Mouse (Mus musculus) megakaryocyte, embryonic 14.5 days (primary cell): Measurements from ENCODE around the gene Zfp580. TPM values are rescaled to one million over a fixed set of nuclear protein-coding genes. Genes with fewer than 3 reads are reported as not detected.

Experiments
- H3K27me3 ChIP-seq: replicated peaks from 2 replicates; pipeline ENCODE3; 2012; ENCODE audit warnings: inconsistent platforms
- H3K36me3 ChIP-seq: replicated peaks from 2 replicates; pipeline ENCODE3; 2012; ENCODE audit warnings: low read length, inconsistent platforms, mixed read lengths
- H3K4me1 ChIP-seq: 2 replicates; pipeline ENCODE4 v1.6.1; 2012; ENCODE audit warnings: inconsistent platforms
- H3K4me3 ChIP-seq: replicated peaks from 2 replicates; pipeline ENCODE3; 2012; ENCODE audit warnings: moderate library complexity, mild to moderate bottlenecking, inconsistent platforms
- H3K9me3 ChIP-seq: 2 replicates; pipeline ENCODE4 v1.6.1; 2012; ENCODE audit warnings: inconsistent platforms
- FLI1 ChIP-seq: IDR thresholded peaks from 2 replicates; pipeline ENCODE4 v1.6.1; 2012; ENCODE audit warnings: low read length, inconsistent platforms, mixed read lengths
- GATA1 ChIP-seq: IDR thresholded peaks from 3 replicates; pipeline ENCODE4 v1.6.1; 2012; ENCODE audit warnings: mixed read lengths, low read length, inconsistent platforms, borderline replicate concordance
- polyA plus RNA-seq: library from polyadenylated mRNA; stranded (reverse); fragments of >175 nt; gene quantifications from 2 replicates; pipeline ENCODE4 v1.2.3, GENCODE M21; 2012; ENCODE audit warnings: low replicate concordance; ENCODE audit not compliant: insufficient read depth

The Zfp580 gene
- polyA plus RNA-seq, 1 experiment = 58.5 TPM

DNA sequence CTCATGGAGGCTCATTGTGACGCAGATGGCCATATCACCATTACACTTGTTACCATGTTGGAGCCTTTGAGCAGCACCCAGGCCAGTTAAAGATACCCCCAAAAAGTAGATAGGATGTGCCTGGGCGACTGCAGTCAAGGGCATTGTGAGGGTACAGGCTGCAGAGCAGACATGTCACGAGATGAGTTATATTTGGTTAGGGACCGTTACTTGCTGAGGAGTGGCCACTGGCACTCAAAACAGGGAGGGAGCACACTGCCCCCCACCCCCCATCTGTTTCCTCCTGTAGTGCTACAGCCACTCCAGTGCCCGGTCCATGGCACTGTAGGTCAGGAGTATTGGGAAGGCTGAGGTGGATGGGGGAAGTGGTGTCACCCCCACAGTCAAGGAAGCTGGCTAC lies 47.4 kb downstream of the Zfp580 start:
- peaks cover 58% of the 10 kb centered on the region for H3K36me3 ChIP-seq
- H3K4me3 ChIP-seq = no peak overlapping the region
- peaks cover 29% of the 10 kb centered on the region for H3K4me1 ChIP-seq
- peaks cover 5% of the 10 kb centered on the region for H3K9me3 ChIP-seq
- H3K27me3 ChIP-seq = peaks cover 12% of the 10 kb centered on the region
- TF ChIP-seq GATA1 = no peak
- no peak for TF ChIP-seq FLI1

DNA sequence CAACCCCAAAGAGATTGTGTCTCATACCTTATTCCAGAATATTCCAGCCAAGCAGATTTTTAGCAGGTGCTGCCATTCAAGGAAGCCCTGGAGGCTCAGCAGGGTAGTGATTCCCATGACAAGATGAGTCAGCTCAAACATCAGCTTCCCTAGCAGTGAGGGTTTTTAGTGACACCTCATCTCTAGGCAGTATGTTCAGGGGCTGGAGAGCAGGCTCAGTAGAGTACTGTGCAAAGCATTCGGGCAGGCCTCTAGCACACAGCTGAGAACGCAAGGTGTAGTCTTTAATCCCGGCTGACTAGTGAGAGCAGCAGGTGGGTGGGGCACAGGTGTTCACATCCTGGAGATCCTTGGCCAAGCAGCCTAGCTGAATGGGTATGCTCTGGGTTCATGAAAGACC lies 48.5 kb downstream of the Zfp580 start:
- Histone ChIP-seq H3K4me1 (peaks cover 29% of the 10 kb centered on the region), H3K4me3 (no peak overlapping the region), H3K36me3 (peaks cover 47% of the 10 kb centered on the region), H3K27me3 (peaks cover 20% of the 10 kb centered on the region), H3K9me3 (peaks cover 9% of the 10 kb centered on the region)
- TF ChIP-seq FLI1 (no peak), GATA1 (no peak)

DNA sequence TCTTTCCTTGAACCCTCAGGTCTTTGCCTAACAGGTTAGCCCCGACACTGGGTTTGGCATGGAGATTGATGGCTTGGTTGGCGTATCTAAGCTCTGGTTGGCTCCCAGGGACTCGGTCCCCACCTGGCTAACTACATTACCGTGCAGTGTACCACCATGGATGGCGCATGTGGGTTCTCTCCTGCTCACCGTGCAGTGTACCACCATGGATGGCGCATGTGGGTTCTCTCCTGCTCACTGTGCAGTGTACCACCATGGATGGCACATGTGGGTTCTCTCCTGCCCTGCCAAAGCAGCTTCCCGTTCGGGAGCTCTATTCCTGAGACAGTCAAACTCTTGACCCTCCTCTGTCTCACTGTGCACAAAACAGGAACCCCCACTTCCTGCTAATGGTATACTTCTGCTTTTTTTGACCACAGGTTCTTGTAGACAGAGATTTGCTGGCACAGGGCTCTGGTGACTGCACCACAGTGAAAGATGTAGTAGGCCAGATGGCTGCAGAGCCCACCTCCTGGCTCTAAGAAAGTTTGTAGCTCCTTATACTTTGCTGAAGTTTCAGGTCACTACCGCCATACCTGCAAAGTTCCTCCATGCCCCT lies 49.8 kb downstream of the Zfp580 start:
- peaks cover 9% of the 10 kb centered on the region for H3K9me3 ChIP-seq
- H3K4me3 ChIP-seq = peak overlapping the region; percentile 79
- H3K27me3 ChIP-seq = peaks cover 31% of the 10 kb centered on the region
- TF ChIP-seq GATA1 (no peak), FLI1 (no peak)
- peaks cover 29% of the 10 kb centered on the region for H3K4me1 ChIP-seq
- H3K36me3 ChIP-seq = peaks cover 34% of the 10 kb centered on the region

DNA sequence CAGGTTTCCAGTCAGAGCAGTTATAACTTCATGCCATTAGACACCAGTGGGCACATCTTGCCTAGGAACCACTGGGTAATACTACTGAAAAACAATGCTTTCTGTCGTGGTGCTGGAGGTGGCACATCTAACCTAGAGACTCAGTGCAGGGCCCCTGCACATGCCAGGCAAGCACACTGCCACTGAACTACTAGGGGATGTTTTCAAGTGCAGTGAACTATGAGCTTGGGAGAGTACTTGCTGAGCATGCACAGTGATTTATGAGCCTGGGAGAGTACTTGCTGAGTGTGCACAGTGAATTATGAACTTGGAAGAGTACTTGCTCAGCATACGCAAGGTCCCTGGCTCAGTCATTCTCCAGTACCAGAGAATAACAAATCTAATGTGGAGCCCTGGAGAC lies 51.2 kb downstream of the Zfp580 start:
- Histone ChIP-seq H3K9me3 (peaks cover 9% of the 10 kb centered on the region), H3K27me3 (peaks cover 31% of the 10 kb centered on the region), H3K4me3 (no peak overlapping the region), H3K36me3 (peaks cover 20% of the 10 kb centered on the region), H3K4me1 (peaks cover 29% of the 10 kb centered on the region)
- no peak for TF ChIP-seq FLI1
- TF ChIP-seq GATA1 = no peak

Other genes starting within 250 kb of the Zfp580 start
- gene Ube2s, start 238.9 kb upstream of the Zfp580 start, polyA plus RNA-seq = 217 and 258 TPM in 2 replicates
- 0.07 TPM in 1 of 2 replicates, not detected in the other for gene Shisa7, start 206.8 kb upstream of the Zfp580 start, polyA plus RNA-seq
- 4.3 and 6.1 TPM in 2 replicates for gene Isoc2b, start 181.3 kb upstream of the Zfp580 start, polyA plus RNA-seq
- 7.2 and 17.1 TPM in 2 replicates for gene Isoc2a, start 174.4 kb upstream of the Zfp580 start, polyA plus RNA-seq
- gene Gm36210, start 145.0 kb upstream of the Zfp580 start, polyA plus RNA-seq = not detected in 2 replicates
- 33.6 and 53.4 TPM in 2 replicates for gene Zfp628, start 136.3 kb upstream of the Zfp580 start, polyA plus RNA-seq
- gene Nat14, start 129.5 kb upstream of the Zfp580 start, polyA plus RNA-seq = 0.51 TPM in 1 of 2 replicates, not detected in the other
- gene Ssc5d, start 125.8 kb upstream of the Zfp580 start, polyA plus RNA-seq = 0.09 and 1.5 TPM in 2 replicates
- 1.3 TPM in 1 of 2 replicates, not detected in the other for gene Sbk2, start 87.1 kb upstream of the Zfp580 start, polyA plus RNA-seq
- 0.06 TPM in 1 of 2 replicates, not detected in the other for gene Sbk3, start 80.4 kb upstream of the Zfp580 start, polyA plus RNA-seq
- gene Zfp579, start 55.4 kb upstream of the Zfp580 start, polyA plus RNA-seq = 48.1 and 103 TPM in 2 replicates
- 68.6 and 88.3 TPM in 2 replicates for gene Zfp524, start 37.1 kb upstream of the Zfp580 start, polyA plus RNA-seq
- 17.2 and 28.0 TPM in 2 replicates for gene Fiz1, start 36.8 kb upstream of the Zfp580 start, polyA plus RNA-seq
- not detected in 2 replicates for gene Gm44973, start 36.0 kb upstream of the Zfp580 start, polyA plus RNA-seq
- 30.6 and 81.9 TPM in 2 replicates for gene Zfp865, start 31.2 kb upstream of the Zfp580 start, polyA plus RNA-seq
- gene Ccdc106, start 31.0 kb upstream of the Zfp580 start, polyA plus RNA-seq = 7.3 and 34.4 TPM in 2 replicates
- not detected in 2 replicates for gene 4632433K11Rik, start 17.4 kb upstream of the Zfp580 start, polyA plus RNA-seq
- gene Zfp784, start 13.1 kb upstream of the Zfp580 start, polyA plus RNA-seq = 0.96 and 6.5 TPM in 2 replicates
- 251 and 262 TPM in 2 replicates for gene U2af2, start 10.6 kb downstream of the Zfp580 start, polyA plus RNA-seq
- 687 and 1,038 TPM in 2 replicates for gene Epn1, start 28.7 kb downstream of the Zfp580 start, polyA plus RNA-seq
- not detected in 2 replicates for gene Rfpl4, start 65.4 kb downstream of the Zfp580 start, polyA plus RNA-seq
- gene Rasl2-9, start 74.4 kb downstream of the Zfp580 start, polyA plus RNA-seq = not detected in 2 replicates
- not detected in 2 replicates for gene Vmn1r55, start 98.1 kb downstream of the Zfp580 start, polyA plus RNA-seq
- not detected in 2 replicates for gene Vmn1r56, start 145.2 kb downstream of the Zfp580 start, polyA plus RNA-seq
- not detected in 2 replicates for gene Vmn1r57, start 167.0 kb downstream of the Zfp580 start, polyA plus RNA-seq